25 mouse cellular contexts compared by ENCODE assay signal in the genomic region with DNA sequence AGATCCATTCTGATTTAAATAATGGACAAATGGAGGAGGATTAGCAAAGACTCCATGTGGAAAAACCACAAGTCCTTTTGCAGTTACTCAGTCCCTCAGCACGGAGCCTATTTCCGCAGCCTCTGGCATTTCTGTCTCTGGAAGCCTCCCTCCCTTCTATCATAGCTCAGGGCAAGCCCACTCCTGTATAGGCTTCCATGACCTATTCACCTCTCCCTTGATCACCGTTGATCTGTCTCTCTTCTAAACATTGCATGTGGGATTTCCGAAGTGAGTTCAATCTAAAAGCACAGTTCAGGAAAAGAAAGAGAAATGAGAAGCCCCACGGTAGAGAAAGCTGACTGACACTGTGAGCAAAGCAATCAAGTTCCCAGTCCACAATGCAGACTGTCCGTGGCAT. TPM values are rescaled to one million over a fixed set of nuclear protein-coding genes. Genes with fewer than 3 reads are reported as not detected.
DNase-seq lines count a peak whose midpoint lies in the region; ATAC-seq and TF ChIP-seq lines count a peak whose summit lies in the region.
"Had no signal": no experiment of that assay in that cellular context is flagged by ENCODE, and none has a peak within 500 bp of the region (broad histone marks: within the 10 kb centered on the region; RNA-seq: fewer than 3 reads in every experiment).

No protein-coding gene starts in this region.

- no peaks in the 10 kb centered on the region for H3K36me3 ChIP-seq in forebrain, embryonic 14.5 days (ENCODE audit: control insufficient read depth, insufficient read depth, low read length)
- H3K36me3 ChIP-seq in forebrain, embryonic 13.5 days (ENCODE audit: poor library complexity, severe bottlenecking): no peaks in the 10 kb centered on the region
- H3K36me3 ChIP-seq in midbrain, embryonic 13.5 days: no peaks in the 10 kb centered on the region
- no peaks in the 10 kb centered on the region for H3K36me3 ChIP-seq in midbrain, postnatal 0 days (ENCODE audit: insufficient read depth, low read length)
- H3K36me3 ChIP-seq: embryonic facial prominence, embryonic 13.5 days; embryonic facial prominence, embryonic 15.5 days; forebrain, embryonic 10.5 days; forebrain, embryonic 12.5 days had no signal

- peak; percentile 6 for DNase-seq in embryo, embryonic 10.5 days (ENCODE audit: low spot score)
- DNase-seq in embryo, embryonic 11 days: no peak
- peak; percentile 23 for DNase-seq in forebrain, embryonic 14.5 days (ENCODE audit: low spot score)
- no peak for DNase-seq in midbrain, postnatal 0 days (ENCODE audit: low spot score)
- peak; percentile 52 for DNase-seq in brain, embryonic 14.5 days (ENCODE audit: low read depth)
- no peak for DNase-seq in adrenal gland, postnatal 14 days
- DNase-seq: adrenal gland, adult 2 months; adrenal gland, postnatal 10 days; adrenal gland, postnatal 36 days; cerebellum, adult 11 months; cerebellum, adult 18-20 months; cerebellum, adult 8-10 months; cerebellum, adult 9-11 months; cerebellum, postnatal 14 days; cerebellum, postnatal 36 days; gastrocnemius, adult 2 months had no signal

- no peak for TF ChIP-seq CTCF in midbrain, postnatal 0 days (IDR thresholded peaks at IDR 0.05)
- no peak for TF ChIP-seq CTCF in brain, embryonic 14.5 days (IDR thresholded peaks at IDR 0.05; ENCODE audit: borderline replicate concordance, extremely low read depth, insufficient read depth, insufficient read length)

- no peak overlapping the region for H3K27ac ChIP-seq in forebrain, embryonic 14.5 days (ENCODE audit: low read depth, low read length)
- H3K27ac ChIP-seq in forebrain, embryonic 13.5 days: no peak overlapping the region
- no peak overlapping the region for H3K27ac ChIP-seq in midbrain, embryonic 13.5 days
- no peak overlapping the region for H3K27ac ChIP-seq in midbrain, postnatal 0 days (ENCODE audit: low read depth, low read length)
- H3K27ac ChIP-seq: embryonic facial prominence, embryonic 13.5 days; embryonic facial prominence, embryonic 15.5 days; forebrain, embryonic 10.5 days; forebrain, embryonic 12.5 days; gastrocnemius, adult 2 months had no signal

- no peak; the same call in 1 of the 2 replicates for ATAC-seq in forebrain, embryonic 14.5 days
- no peak; the same call in 1 of the 2 replicates for ATAC-seq in forebrain, embryonic 13.5 days
- 0 out of 2 replicates have a peak, but pooled peaks have one; percentile 69 for ATAC-seq in midbrain, embryonic 13.5 days
- ATAC-seq in midbrain, postnatal 0 days (ENCODE audit: low FRiP score): no peak

- no peaks in the 10 kb centered on the region for H3K4me1 ChIP-seq in forebrain, embryonic 14.5 days (ENCODE audit: control insufficient read depth, insufficient read depth, low read length)
- H3K4me1 ChIP-seq in forebrain, embryonic 13.5 days: 0 out of 2 replicates have a peak, but pooled peaks cover 4% of the 10 kb centered on the region
- H3K4me1 ChIP-seq in midbrain, embryonic 13.5 days (replicated peaks): no peaks in the 10 kb centered on the region
- H3K4me1 ChIP-seq in midbrain, postnatal 0 days (ENCODE audit: insufficient read depth, low read length): no peaks in the 10 kb centered on the region
- H3K4me1 ChIP-seq: embryonic facial prominence, embryonic 13.5 days; embryonic facial prominence, embryonic 15.5 days; forebrain, embryonic 12.5 days had no signal

- no peaks in the 10 kb centered on the region for H3K9me3 ChIP-seq in forebrain, embryonic 14.5 days (replicated peaks; ENCODE audit: control insufficient read depth, low read length)
- no peaks in the 10 kb centered on the region for H3K9me3 ChIP-seq in forebrain, embryonic 13.5 days (replicated peaks)
- H3K9me3 ChIP-seq in midbrain, embryonic 13.5 days: no peaks in the 10 kb centered on the region
- H3K9me3 ChIP-seq in midbrain, postnatal 0 days (ENCODE audit: low read length): no peaks in the 10 kb centered on the region
- H3K9me3 ChIP-seq: embryonic facial prominence, embryonic 13.5 days; embryonic facial prominence, embryonic 15.5 days; forebrain, embryonic 10.5 days; forebrain, embryonic 12.5 days had no signal

- H3K4me2 ChIP-seq in forebrain, embryonic 14.5 days (ENCODE audit: low read length): no peak overlapping the region
- no peak overlapping the region for H3K4me2 ChIP-seq in forebrain, embryonic 13.5 days
- no peak overlapping the region for H3K4me2 ChIP-seq in midbrain, embryonic 13.5 days (replicated peaks)
- H3K4me2 ChIP-seq in midbrain, postnatal 0 days (ENCODE audit: low read depth, low read length, poor library complexity, severe bottlenecking): no peak overlapping the region
- H3K4me2 ChIP-seq: embryonic facial prominence, embryonic 13.5 days; embryonic facial prominence, embryonic 15.5 days; forebrain, embryonic 12.5 days had no signal

- H3K9ac ChIP-seq in forebrain, embryonic 14.5 days (ENCODE audit: low read length): no peak overlapping the region
- no peak overlapping the region for H3K9ac ChIP-seq in forebrain, embryonic 13.5 days
- H3K9ac ChIP-seq in midbrain, embryonic 13.5 days (replicated peaks): no peak overlapping the region
- H3K9ac ChIP-seq in midbrain, postnatal 0 days (replicated peaks; ENCODE audit: low read length, poor library complexity, severe bottlenecking): no peak overlapping the region
- H3K9ac ChIP-seq: embryonic facial prominence, embryonic 13.5 days; embryonic facial prominence, embryonic 15.5 days; forebrain, embryonic 12.5 days had no signal

- 58% methylated on average over 6 of the region's 6 CpGs for WGBS in forebrain, embryonic 14.5 days
- 50% methylated on average over 6 of the region's 6 CpGs for WGBS in forebrain, embryonic 13.5 days
- WGBS in midbrain, embryonic 13.5 days: 27% methylated on average over 6 of the region's 6 CpGs
- WGBS in midbrain, postnatal 0 days: 27% methylated on average over 6 of the region's 6 CpGs

- no peaks in the 10 kb centered on the region for H3K27me3 ChIP-seq in forebrain, embryonic 14.5 days (replicated peaks; ENCODE audit: control insufficient read depth, insufficient read depth, low read length)
- no peaks in the 10 kb centered on the region for H3K27me3 ChIP-seq in forebrain, embryonic 13.5 days
- H3K27me3 ChIP-seq in midbrain, embryonic 13.5 days: no peaks in the 10 kb centered on the region
- no peaks in the 10 kb centered on the region for H3K27me3 ChIP-seq in midbrain, postnatal 0 days (ENCODE audit: insufficient read depth, low read length)
- H3K27me3 ChIP-seq: embryonic facial prominence, embryonic 13.5 days; embryonic facial prominence, embryonic 15.5 days; forebrain, embryonic 12.5 days had no signal

- no peak overlapping the region for H3K4me3 ChIP-seq in forebrain, embryonic 14.5 days (ENCODE audit: low read depth, low read length)
- no peak overlapping the region for H3K4me3 ChIP-seq in forebrain, embryonic 13.5 days
- H3K4me3 ChIP-seq in midbrain, embryonic 13.5 days (replicated peaks): no peak overlapping the region
- no peak overlapping the region for H3K4me3 ChIP-seq in midbrain, postnatal 0 days (ENCODE audit: low read depth, low read length)
- H3K4me3 ChIP-seq: embryonic facial prominence, embryonic 13.5 days; embryonic facial prominence, embryonic 15.5 days; erythroblast, embryonic 14.5 days; forebrain, embryonic 10.5 days; forebrain, embryonic 12.5 days; gastrocnemius, adult 2 months had no signal

- no peak for TF ChIP-seq POLR2A in brain, embryonic 14.5 days (IDR thresholded peaks at IDR 0.05; ENCODE audit: borderline replicate concordance, extremely low read depth, insufficient read depth, insufficient read length, poor library complexity, severe bottlenecking)

RNA-seq across cellular contexts. Expression of a gene that starts 20.2 kb away (rescaled TPM):
- polyA plus RNA-seq in forebrain, embryonic 14.5 days (2014; fragmentation: Nextera tagmentation; extraction: Ambion mirVana): 3.0 and 4.6 TPM in 2 replicates
- 5.7 and 6.6 TPM in 2 replicates for polyA plus RNA-seq in forebrain, embryonic 13.5 days (2015; fragmentation: Nextera tagmentation; extraction: Ambion mirVana)
- polyA plus RNA-seq in midbrain, embryonic 13.5 days (2015; fragmentation: Nextera tagmentation; extraction: Ambion mirVana): 2.9 and 3.6 TPM in 2 replicates
- total RNA-seq in midbrain, postnatal 0 days (2014; rRNA removed): 4.5 and 5.9 TPM in 2 replicates
- polyA plus RNA-seq in midbrain, postnatal 0 days (2015; fragmentation: Nextera tagmentation; extraction: Ambion mirVana): 3.5 and 3.6 TPM in 2 replicates
- polyA plus RNA-seq in brain, embryonic 14.5 days (2012; rRNA removed): 1.6 and 2.2 TPM in 2 replicates
- total RNA-seq in adrenal gland, postnatal 14 days (2021): 29.0 and 44.6 TPM in 2 replicates
- total RNA-seq: common myeloid progenitor, adult 5-6 weeks; MEL had no signal
- polyA plus RNA-seq: erythroblast, embryonic 14.5 days had no signal

Comparison
In these comparisons a context has a peak if more than half of its experiments do, and no peak if none do; other contexts are left out.
1. DNase-seq: peak in embryo, embryonic 10.5 days (single experiment), forebrain, embryonic 14.5 days (single experiment) and brain, embryonic 14.5 days (single experiment); none in embryo, embryonic 11 days (single experiment), midbrain, postnatal 0 days (single experiment) and adrenal gland, postnatal 14 days (single experiment).